Mouse (Mus musculus) stomach, embryonic 15.5 days (tissue): ENCODE data around the gene Patl2. TPM values are rescaled to one million over a fixed set of nuclear protein-coding genes. Genes with fewer than 3 reads are reported as not detected.
A peak's percentile ranks its signal among the peaks of the same experiment; 100 is the strongest.

Experiments used
- ATAC-seq: fragments of 200-750 bp; cut with Nextera tagmentation; 2 replicates; pipeline ENCODE4 v1.8.0; 2017; ENCODE audit warnings: low read depth, moderate number of reproducible peaks, moderate TSS enrichment; ENCODE audit not compliant: insufficient read depth, low FRiP score
- H3K27ac ChIP-seq: fragments of 300-500 bp; sonication (generic); 2 replicates; pipeline ENCODE4 v1.5.1; 2015; ENCODE audit warnings: mild to moderate bottlenecking, inconsistent platforms
- H3K27me3 ChIP-seq: fragments of 300-500 bp; sonication (generic); replicated peaks from 2 replicates; pipeline ENCODE4 v1.6.1; 2015; ENCODE audit warnings: inconsistent platforms
- H3K36me3 ChIP-seq: fragments of 300-500 bp; sonication (generic); 2 replicates; pipeline ENCODE4 v1.6.1; 2015; ENCODE audit warnings: inconsistent platforms
- H3K4me1 ChIP-seq: fragments of 300-500 bp; sonication (generic); 2 replicates; pipeline ENCODE4 v1.6.1; 2015; ENCODE audit warnings: inconsistent platforms
- H3K4me2 ChIP-seq: fragments of 300-500 bp; sonication (generic); 2 replicates; pipeline ENCODE4 v1.6.1; 2015; ENCODE audit warnings: mild to moderate bottlenecking, inconsistent platforms
- H3K4me3 ChIP-seq: fragments of 300-500 bp; sonication (generic); replicated peaks from 2 replicates; pipeline ENCODE4 v1.5.1; 2015; ENCODE audit warnings: inconsistent platforms
- H3K9ac ChIP-seq: fragments of 300-500 bp; sonication (generic); 2 replicates; pipeline ENCODE4 v1.6.1; 2015; ENCODE audit warnings: inconsistent platforms
- H3K9me3 ChIP-seq: fragments of 300-500 bp; sonication (generic); 2 replicates; pipeline ENCODE4 v1.6.1; 2016; ENCODE audit warnings: inconsistent platforms
- WGBS: fragments of 180-500 bp; shearing (Covaris S2); methylation state at CpG from one replicate; pipeline ENCODE4 v1.1.7; 2015; 5-methylcytosine and 5-hydroxymethylcytosine counted together
- polyA plus RNA-seq: library from polyadenylated mRNA; unstranded; fragments of >200 nt; fragmentation: Nextera tagmentation; extraction: Ambion mirVana; gene quantifications from 2 replicates; pipeline ENCODE4 v1.2.1, GENCODE M21; 2015

The Patl2 gene
- polyA plus RNA-seq, 1 experiment from 2014 or later = not detected

DNA sequence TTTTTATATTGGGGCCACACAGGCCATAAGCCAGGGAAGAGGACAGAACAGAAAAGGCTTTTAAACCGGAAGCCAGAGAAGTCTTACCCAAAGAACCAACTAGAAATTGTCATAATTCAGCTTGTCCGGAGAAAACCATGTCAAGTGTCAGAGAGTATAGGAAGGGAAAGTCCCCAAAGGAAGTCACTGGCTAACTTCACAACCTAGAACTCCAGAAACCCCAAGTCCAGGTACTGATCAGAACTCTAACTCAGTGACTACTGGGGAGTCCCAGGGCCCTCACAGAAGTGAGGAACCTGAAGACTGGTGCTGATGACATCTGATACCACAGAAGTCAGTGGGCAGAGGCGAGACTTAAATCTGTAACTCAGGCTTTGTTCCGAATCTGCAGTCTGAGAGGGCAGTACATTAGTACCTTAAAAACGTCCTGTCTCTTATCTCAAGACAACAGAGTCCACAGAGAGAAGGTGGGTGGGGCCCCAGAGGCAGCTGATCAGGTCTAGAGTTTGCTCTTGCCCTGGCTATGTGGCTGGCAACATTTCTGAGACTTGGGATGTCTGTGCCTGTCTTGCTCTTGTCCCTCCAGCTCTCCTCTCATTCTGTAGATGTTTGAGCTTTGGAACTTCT lies 48.0 kb downstream of the Patl2 start:
- no peak overlapping the region for H3K4me3 ChIP-seq
- H3K27me3 ChIP-seq = 0 out of 2 replicates have a peak, but pooled peaks cover 3% of the 10 kb centered on the region
- ATAC-seq = peak; percentile 77; the same call in 1 of the 2 replicates
- H3K4me2 ChIP-seq = no peak overlapping the region
- H3K36me3 ChIP-seq = no peaks in the 10 kb centered on the region
- H3K4me1 ChIP-seq = no peaks in the 10 kb centered on the region
- H3K27ac ChIP-seq = no peak overlapping the region
- no peak overlapping the region for H3K9ac ChIP-seq
- H3K9me3 ChIP-seq = no peaks in the 10 kb centered on the region
- WGBS = 46% methylated on average over 5 of the region's 5 CpGs

DNA sequence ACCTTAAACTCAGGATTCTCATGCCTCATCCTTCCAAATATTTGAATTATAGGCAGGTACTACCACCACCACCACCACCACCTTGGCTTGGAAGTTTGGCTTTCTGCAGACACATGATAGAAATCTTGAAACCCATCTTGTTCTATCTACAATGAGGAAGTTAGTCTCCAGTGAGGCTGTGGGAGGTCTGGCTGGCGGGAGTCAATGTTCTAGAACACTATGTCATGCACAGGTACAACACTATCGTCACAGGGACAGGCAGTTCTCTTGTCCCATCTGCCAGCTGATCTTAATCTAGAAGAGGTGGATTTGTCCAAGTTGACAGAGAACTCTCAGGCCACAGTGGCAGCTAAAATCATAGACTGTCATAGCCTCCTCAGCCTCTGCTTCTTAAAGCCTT lies 53.4 kb downstream of the Patl2 start:
- WGBS = 82% methylated on average over 2 of the region's 2 CpGs
- Histone ChIP-seq H3K4me2 (no peak overlapping the region), H3K9me3 (no peaks in the 10 kb centered on the region), H3K27ac (no peak overlapping the region), H3K36me3 (no peaks in the 10 kb centered on the region), H3K27me3 (0 out of 2 replicates have a peak, but pooled peaks cover 3% of the 10 kb centered on the region), H3K4me3 (no peak overlapping the region), H3K9ac (no peak overlapping the region), H3K4me1 (no peaks in the 10 kb centered on the region)
- ATAC-seq = no peak

DNA sequence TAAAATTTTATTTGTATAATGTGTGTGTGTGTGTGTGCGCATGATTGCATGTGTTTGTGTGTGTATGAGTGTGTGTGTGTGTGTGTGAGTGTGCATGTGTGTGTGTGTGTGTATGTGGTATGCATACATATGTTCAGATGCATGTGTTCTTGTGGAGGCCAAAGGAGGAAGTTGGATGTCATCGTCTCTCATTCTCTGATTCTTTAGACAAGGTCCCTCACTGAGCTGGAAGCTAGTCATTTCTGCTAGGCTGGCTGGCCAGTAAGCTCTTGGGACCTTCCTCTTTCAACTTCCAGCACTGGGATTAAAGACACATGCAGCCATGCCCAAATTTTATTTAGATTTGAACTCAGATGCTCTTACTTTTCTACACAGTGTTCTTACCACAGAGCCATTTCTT lies 53.9 kb downstream of the Patl2 start:
- WGBS = 84% methylated on average over 2 of the region's 2 CpGs
- Histone ChIP-seq H3K27me3 (no peaks in the 10 kb centered on the region), H3K4me2 (no peak overlapping the region), H3K9me3 (no peaks in the 10 kb centered on the region), H3K36me3 (no peaks in the 10 kb centered on the region), H3K4me3 (no peak overlapping the region), H3K9ac (no peak overlapping the region), H3K27ac (no peak overlapping the region), H3K4me1 (no peaks in the 10 kb centered on the region)
- ATAC-seq = no peak

DNA sequence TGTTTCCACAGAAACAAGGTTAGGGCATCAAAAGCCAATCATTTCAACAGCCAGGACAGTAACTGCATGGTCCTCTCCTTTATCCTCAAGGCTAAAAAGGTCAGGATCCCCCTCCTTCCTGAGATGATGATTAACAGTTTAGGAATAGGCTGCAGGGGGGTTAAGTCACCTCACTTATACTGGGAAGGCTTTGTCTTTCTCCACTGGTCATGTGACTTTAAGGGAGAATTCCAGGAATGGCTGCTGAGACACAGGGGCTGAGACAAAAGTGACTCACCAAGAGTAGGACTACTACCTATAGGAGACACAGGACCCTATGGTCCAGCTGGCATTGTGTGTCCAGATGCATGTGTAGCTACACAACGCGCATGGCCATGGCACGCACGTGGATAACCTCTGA lies 58.4 kb downstream of the Patl2 start:
- Histone ChIP-seq H3K27me3 (no peaks in the 10 kb centered on the region), H3K9me3 (no peaks in the 10 kb centered on the region)
- WGBS = 92% methylated on average over 4 of the region's 4 CpGs

DNA sequence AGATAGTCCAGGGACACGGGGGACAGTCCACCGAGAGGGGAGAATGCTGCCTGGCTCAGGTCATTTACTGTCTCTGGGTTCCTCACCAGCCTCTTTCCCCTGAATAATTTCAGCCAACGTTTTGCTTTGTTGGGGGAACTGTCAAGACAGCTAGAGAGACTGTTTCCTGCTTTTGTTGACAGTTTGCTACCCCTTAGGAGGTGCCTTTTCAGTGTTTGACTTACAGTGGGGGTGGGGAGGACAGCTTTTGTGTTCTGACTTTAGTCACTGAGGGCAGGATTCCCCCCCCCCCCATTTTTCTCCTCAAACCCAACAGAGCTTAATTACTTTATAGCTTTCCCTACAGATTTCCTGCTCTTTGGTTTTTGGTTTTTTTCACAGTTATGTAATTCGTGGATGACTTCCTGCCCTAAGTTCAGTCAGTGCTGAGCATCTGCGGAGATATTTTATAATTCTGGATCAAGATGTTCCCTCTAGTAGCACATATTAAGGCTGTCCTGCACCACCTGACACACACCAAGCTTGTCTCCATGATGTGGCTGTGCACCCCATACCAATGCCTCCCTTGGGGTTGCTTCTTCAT lies 59.1 kb downstream of the Patl2 start:
- no peak overlapping the region for H3K9ac ChIP-seq
- no peak overlapping the region for H3K27ac ChIP-seq
- no peaks in the 10 kb centered on the region for H3K9me3 ChIP-seq
- WGBS = 42% methylated on average over 5 of the region's 5 CpGs
- no peak overlapping the region for H3K4me3 ChIP-seq
- no peak for ATAC-seq
- no peaks in the 10 kb centered on the region for H3K27me3 ChIP-seq
- no peaks in the 10 kb centered on the region for H3K4me1 ChIP-seq
- no peak overlapping the region for H3K4me2 ChIP-seq
- H3K36me3 ChIP-seq = no peaks in the 10 kb centered on the region

More for the DNA sequence above, 58.4 kb downstream of the Patl2 start:
- Histone ChIP-seq H3K36me3 (no peaks in the 10 kb centered on the region), H3K27ac (no peak overlapping the region), H3K4me3 (no peak overlapping the region), H3K4me2 (no peak overlapping the region), H3K4me1 (no peaks in the 10 kb centered on the region), H3K9ac (no peak overlapping the region)
- no peak for ATAC-seq

DNA sequence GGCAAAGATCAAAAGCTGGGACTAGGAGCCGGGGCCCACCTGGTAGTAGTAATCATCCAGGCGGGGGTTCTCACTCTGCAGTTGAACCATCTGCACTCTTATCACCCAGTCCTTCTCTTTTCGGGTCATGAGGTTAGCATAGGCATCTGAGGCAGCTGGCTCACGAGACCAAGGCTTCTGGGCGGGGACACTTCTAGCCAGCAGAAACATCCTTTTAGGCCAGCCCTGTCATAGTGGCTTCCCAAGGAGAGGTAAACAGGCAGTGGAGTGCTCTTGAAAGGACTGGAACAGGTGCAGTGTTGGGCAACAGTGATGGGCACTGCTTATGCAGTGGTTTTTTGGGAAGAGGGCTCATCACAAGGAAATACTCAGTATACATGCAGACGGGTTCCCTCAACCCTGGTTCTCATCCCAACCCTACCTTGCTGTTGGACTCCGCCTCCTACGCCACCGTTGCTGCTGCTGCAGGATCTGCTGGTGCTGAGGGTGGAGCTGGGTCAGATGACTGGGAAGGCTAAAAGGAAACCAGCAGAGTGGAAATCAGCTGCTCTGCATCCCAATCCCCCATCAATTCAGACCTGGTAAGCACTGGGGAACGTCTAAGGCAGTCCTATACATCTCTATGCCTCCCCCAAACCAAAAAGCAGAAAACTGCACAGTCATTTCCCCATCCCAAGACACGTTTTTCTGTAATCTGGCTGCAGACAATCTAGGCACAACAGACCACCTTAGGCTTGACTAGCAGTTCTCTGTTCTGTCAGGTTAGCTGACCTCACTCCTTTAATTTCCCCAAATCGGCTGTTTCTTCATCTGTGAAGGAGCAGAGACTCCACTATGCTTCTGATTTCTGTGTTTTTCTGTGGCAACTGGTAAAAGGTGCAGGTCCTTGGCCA lies 60.1 kb downstream of the Patl2 start:
- no peak for ATAC-seq
- WGBS = 35% methylated on average over 12 of the region's 12 CpGs
- H3K9ac ChIP-seq = no peak overlapping the region

DNA sequence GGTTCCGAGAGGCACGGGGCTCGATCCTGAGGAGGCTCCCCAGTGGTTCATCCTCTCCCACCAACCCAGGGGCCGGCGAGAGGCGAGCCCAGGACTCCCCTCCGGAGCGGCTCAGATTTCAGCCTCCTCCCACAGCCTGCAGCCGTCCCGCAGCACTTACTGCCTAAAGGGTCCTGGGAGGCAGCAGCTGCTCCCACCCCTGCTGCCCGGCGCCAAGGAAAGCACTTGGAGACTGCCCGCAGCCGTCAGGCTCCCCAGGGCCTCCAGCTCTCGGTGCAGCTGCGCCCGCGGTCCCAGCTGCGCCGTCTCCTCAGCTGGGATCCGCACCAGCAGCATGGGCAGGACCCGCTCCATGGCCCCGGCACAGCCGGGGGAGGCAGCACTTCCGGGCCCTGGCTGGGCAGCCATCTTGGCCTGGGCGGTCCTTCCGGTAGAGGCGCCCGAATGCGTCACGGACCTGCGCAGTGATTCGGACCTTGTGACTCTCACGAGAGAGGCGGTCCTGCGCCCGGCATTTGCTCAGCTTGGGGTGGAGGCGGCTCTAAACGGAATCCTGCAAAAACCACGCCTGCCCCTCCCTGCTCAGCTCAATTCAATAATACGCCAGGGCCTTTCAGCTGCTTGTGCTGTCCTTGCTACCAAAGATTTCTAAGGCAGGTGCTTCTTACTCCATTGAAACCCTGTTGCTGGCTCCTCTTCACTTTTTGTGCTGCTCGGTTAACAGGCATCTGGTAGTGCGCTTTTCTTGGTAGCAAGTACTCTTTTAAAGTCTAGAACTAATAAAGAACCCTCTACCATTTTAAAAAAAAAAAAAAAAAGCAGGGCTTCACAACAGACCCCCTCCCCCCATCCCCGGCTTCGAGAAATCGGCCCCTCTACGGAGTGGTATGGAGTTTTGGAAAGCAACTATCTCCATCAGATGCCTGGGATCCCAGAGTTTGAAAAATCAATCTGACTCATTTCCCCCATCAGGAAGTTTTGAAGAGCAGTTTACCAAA lies 67.7 kb downstream of the Patl2 start, which contains the start of gene Spg11:
TSS of gene Spg11 (minus strand) at position 426 of the 998 bp plus-strand sequence.
- under 1% methylated on average over 47 of the region's 47 CpGs for WGBS
- Histone ChIP-seq H3K4me3 (peak within 1 kb of the TSS; percentile 65), H3K27me3 (no peaks in the 10 kb centered on the region), H3K36me3 (peaks cover 8% of the 10 kb centered on the region), H3K4me1 (peaks cover 5% of the 10 kb centered on the region; the same call in 1 of the 2 replicates), H3K9me3 (no peaks in the 10 kb centered on the region), H3K27ac (peak within 1 kb of the TSS; percentile 96), H3K9ac (peak within 1 kb of the TSS; percentile 73), H3K4me2 (peak within 1 kb of the TSS; percentile 58)
- ATAC-seq = peak; percentile 99

More for the DNA sequence above, 60.1 kb downstream of the Patl2 start:
- no peak overlapping the region for H3K27ac ChIP-seq
- H3K4me3 ChIP-seq = no peak overlapping the region
- no peak overlapping the region for H3K4me2 ChIP-seq
- H3K36me3 ChIP-seq = no peaks in the 10 kb centered on the region
- H3K9me3 ChIP-seq = no peaks in the 10 kb centered on the region
- no peaks in the 10 kb centered on the region for H3K4me1 ChIP-seq
- H3K27me3 ChIP-seq = no peaks in the 10 kb centered on the region

DNA sequence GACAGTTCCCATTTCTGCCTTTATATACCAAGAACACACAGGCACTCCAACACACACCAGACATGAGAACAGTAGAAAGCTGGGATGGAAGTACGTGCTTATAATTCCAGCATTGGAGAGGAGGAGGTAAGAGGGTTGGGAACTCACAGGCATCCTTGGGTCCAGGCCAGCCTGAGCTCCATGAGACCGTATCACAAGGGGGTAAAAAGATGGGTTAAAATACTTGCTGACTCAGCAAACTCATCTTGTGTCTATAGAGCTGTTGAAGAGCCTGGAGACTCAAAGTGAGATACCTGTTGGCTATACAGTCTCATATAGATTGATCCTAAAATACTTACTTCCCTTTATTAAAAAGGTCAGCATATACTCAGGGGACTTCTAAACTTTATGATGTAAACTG lies 69.1 kb downstream of the Patl2 start:
- Histone ChIP-seq H3K4me2 (peak overlapping the region; percentile 58), H3K4me1 (peaks cover 5% of the 10 kb centered on the region; the same call in 1 of the 2 replicates), H3K27me3 (no peaks in the 10 kb centered on the region), H3K27ac (no peak overlapping the region), H3K4me3 (no peak overlapping the region; the same call in 1 of the 2 replicates), H3K9ac (no peak overlapping the region), H3K36me3 (peaks cover 8% of the 10 kb centered on the region), H3K9me3 (no peaks in the 10 kb centered on the region)
- ATAC-seq = no peak
- WGBS = 88% methylated on average over 2 of the region's 2 CpGs

DNA sequence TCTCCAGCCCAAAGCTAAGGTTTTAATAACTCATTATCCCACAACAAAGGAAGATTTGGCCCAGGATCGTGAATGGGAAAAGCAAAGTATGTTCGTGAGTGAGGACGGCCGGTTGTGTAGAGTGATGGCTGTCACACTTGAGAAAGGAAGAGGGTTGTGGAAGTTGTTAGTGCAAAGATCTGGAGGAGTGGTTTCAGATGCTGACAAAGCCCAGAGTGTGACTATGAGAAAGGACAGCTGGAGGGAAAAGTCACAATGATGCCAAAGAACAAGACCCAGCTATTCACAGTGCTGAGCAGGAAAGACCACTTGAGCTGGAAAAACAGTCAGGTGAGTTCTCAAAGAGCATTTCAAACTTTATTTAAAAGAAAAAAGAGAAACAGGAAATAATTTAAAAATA lies 76.3 kb downstream of the Patl2 start:
- ATAC-seq = no peak
- peaks cover 20% of the 10 kb centered on the region for H3K36me3 ChIP-seq
- WGBS = 51% methylated on average over 4 of the region's 4 CpGs

DNA sequence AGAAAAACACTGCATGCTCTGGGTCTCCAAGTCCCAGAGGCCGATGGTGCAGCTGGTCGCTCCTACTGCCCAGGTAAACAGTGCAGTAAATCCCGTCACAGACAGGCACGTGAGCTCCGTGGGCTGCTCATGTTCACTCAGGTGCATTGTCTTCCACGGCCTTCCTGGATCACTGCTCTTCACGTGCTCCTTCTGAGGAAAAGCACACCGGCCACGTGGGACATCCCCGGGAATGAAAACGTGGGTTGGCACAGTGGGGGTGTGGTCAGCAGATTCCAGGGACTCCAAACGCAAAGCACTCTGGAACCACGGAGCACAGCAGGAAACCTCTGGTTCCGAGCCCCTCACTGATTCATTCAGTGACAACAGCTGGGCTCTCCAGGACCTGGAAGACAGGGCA lies 77.9 kb downstream of the Patl2 start:
- peaks cover 15% of the 10 kb centered on the region for H3K36me3 ChIP-seq
- no peak overlapping the region for H3K4me2 ChIP-seq
- no peak overlapping the region for H3K27ac ChIP-seq
- no peak overlapping the region for H3K4me3 ChIP-seq
- ATAC-seq = no peak
- H3K9me3 ChIP-seq = no peaks in the 10 kb centered on the region
- no peaks in the 10 kb centered on the region for H3K4me1 ChIP-seq
- H3K9ac ChIP-seq = no peak overlapping the region
- H3K27me3 ChIP-seq = no peaks in the 10 kb centered on the region
- WGBS = 83% methylated on average over 14 of the region's 14 CpGs

More for the DNA sequence above, 76.3 kb downstream of the Patl2 start:
- H3K4me2 ChIP-seq = no peak overlapping the region
- H3K4me3 ChIP-seq = no peak overlapping the region
- H3K27me3 ChIP-seq = no peaks in the 10 kb centered on the region
- H3K9me3 ChIP-seq = no peaks in the 10 kb centered on the region
- no peak overlapping the region for H3K9ac ChIP-seq
- H3K4me1 ChIP-seq = no peaks in the 10 kb centered on the region
- peak overlapping the region; percentile 3; the same call in 1 of the 2 replicates for H3K27ac ChIP-seq

DNA sequence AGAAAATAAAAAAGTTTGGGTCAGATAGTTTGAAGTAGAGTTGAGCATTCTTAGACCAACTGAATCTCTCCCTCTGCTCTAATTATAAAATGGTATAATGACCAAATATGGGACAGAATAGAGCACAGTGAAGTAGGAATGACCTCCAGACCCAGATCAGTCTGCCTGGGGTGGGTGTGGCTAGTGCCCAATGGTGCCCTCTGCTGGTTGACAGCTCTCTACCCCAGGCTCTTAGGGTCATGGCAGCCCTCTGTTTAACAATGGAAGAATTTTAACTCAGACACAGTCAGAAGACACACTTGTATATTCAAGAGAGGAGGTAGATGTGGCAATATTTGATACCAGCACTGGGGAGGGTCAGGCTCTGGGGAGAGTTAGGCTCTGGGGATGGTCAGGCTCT lies 83.9 kb downstream of the Patl2 start:
- no peaks in the 10 kb centered on the region for H3K4me1 ChIP-seq
- H3K9ac ChIP-seq = no peak overlapping the region
- no peak for ATAC-seq
- no peak overlapping the region for H3K4me3 ChIP-seq
- no peaks in the 10 kb centered on the region for H3K9me3 ChIP-seq
- no peaks in the 10 kb centered on the region for H3K27me3 ChIP-seq
- H3K36me3 ChIP-seq = peaks cover 18% of the 10 kb centered on the region
- no peak overlapping the region for H3K4me2 ChIP-seq
- H3K27ac ChIP-seq = no peak overlapping the region
